Mouse (Mus musculus) cerebellum, postnatal 10 days (tissue): ENCODE data around the gene Olfr243.
"Not testable (repeated sequence)": the region's sequence is repeated elsewhere in the genome, so short reads cannot be mapped to it uniquely, and the experiment has no call there.

Experiments used
- DNase-seq, 2 experiments: peaks; one replicate each; pipeline ENCODE4 v3.0.0; 2021; ENCODE audit warnings: mixed read lengths in 2 of 2

Olfr243 gene

DNA sequence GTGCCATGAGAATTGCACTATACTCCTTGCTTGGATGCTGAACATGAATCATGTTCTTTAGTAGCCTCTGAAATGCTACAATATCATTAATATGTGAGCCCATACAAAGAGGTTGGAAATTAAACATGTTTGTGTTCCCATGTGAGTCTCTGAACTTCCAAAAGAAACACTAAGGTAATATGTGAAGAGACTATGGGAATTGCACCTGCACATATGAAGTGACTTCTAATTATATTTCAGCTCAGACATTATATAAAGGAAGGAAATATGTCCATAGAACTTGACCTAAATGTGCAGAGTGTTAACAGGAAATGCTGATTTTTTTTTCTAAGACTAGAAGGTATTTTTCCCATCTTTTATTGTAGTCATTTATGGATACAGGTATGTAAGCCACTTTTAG lies at the start of gene Olfr243:
Gene Olfr243, plus strand, starts transcription at position 301 of the 400 bp plus-strand sequence.
- DNase-seq, result no peak

GRCm38 (mm10) chr7:103671091-103671490 lies 43.4 kb upstream of the Olfr243 start, which contains the start of gene Olfr624:
Gene Olfr624, minus strand, starts transcription at chr7:103671191.
- DNase-seq, result no peak

- DNase-seq, result no peak
These were observed 32.1 kb upstream of the Olfr243 start, which contains the start of gene Olfr625-ps1 for GRCm38 (mm10) chr7:103682420-103682819. Gene Olfr625-ps1, plus strand, starts transcription at chr7:103682720.

DNA sequence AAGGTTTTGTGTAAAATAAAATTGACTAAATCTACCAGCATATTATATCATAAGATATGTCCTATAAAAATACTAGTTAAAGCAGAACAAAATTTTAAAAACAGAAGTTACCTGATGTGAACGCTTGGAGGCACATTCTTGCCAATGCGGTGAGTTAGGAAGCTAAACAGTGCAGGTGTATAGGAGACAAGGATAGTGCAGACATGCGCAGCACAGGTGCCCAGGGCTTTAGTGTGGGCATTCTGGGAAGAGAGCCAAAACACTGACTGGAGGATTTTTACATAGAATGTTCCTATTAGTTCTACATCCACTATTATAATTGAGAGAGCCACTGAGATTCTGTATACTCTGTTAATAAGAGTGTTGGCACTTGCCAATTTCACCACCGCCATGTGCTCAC lies 15.0 kb upstream of the Olfr243 start:
- DNase-seq, result no peak

GRCm38 (mm10) chr7:103712024-103712423 lies 2.4 kb upstream of the Olfr243 start:
- DNase-seq, result no peak

DNA sequence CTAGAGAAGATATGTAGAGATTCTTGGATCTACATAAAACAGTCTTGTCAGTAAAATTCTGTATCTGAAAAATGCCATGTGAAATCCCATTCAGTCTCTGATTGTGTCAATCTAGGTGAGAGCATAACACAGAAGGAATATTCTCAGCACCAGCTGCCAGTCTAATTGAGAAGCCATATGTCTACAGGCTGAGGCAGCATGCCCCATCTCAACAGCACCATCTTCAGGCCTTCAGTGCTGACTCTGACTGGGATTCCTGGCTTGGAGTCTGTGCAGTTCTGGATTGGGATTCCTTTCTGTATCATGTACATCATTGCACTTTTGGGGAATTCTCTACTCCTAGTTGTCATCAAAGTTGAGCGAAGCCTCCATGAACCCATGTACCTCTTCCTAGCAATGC lies 1.9 kb downstream of the Olfr243 start:
- DNase-seq, result not testable (repeated sequence)

DNA sequence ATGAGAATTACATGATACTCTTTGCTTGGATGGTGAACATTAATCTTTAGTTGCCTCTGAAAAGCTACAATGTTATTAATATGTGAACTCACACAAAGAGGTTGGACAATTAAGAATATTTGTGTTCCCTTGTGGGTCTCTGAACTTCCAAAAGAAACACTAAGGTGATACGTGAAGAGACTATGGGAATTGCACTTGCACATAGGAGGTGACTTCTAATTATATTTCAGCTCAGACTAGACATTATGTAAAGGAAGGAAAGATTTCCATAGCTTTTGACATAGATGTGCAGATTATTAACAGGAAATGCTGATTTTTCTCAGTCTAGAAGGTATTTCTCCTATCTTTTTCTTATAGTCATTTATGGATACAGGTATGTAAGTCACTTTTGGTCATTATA lies 15.6 kb downstream of the Olfr243 start, which contains the start of gene Olfr628:
Gene Olfr628, plus strand, starts transcription at position 301 of the 400 bp plus-strand sequence.
- no peak for DNase-seq

DNA sequence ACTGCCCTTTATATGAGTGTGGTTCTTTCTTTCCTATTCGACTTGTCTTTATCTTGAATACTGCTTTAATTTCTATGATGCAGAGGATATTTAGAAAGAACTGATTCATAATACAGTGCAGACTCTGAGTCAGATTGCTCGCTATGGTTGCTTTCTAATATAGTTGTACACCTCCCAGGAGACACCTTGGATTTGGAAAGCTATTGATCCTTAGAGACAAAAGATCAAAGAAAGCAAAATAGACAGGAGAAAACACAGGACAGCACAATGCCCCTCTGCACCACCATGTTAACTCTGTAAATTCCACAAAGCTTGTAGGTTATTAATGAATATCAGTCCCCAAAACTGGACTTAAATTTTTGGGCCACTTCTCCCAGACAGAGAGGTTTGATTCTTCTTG lies 30.4 kb downstream of the Olfr243 start, which contains the start of gene Olfr629:
Gene Olfr629, minus strand, starts transcription at position 101 of the 400 bp plus-strand sequence.
- DNase-seq, result no peak

DNA sequence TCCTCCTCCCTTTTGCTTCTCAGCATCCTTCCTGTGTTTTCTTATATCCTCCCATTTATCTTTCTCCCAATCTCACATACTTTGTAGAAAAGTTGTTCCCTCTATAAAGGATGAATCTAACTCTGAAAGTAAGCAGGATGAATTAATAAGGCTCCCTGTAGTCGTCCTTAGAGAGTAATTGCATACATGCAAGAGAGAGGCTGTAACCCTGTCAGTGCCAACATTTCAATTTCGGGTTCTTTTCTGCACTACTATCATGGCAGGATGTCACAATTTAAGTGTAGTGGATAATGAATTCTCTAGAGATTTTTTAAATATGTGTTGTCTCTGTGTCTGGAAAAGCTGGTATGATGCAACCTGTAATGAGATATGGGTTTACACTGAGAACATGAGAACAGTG lies 42.8 kb downstream of the Olfr243 start, which contains the start of gene Olfr630:
Gene Olfr630, minus strand, starts transcription at position 101 of the 400 bp plus-strand sequence.
- no peak for DNase-seq

GRCm38 (mm10) chr7:103762212-103762611 lies 47.7 kb downstream of the Olfr243 start:
- DNase-seq, result not testable (repeated sequence)

DNA sequence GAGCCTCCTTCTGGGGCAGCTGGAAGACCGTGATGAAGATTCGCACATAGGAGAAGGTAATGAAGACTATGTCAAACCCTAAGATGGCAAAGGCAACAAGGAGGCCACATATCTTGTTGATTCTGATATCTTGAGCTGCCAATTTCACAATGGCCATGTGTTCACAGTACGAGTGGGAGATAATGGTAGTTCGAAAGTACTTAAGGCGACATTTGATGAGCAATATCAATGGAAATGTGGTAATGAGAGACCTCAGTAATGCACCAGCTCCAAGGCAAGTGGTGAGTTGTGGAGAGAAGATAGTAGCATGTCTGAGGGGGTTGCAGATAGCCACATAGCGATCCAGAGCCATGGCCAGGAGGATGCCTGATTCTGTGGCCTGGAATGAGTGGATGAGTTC lies 53.2 kb downstream of the Olfr243 start:
- not testable (repeated sequence) for DNase-seq
